Mouse (Mus musculus) limb, embryonic 14.5 days (tissue): ENCODE results near the gene Mrc2. TPM values are rescaled to one million over a fixed set of nuclear protein-coding genes. Genes with fewer than 3 reads are reported as not detected.
A peak's percentile ranks its signal among the peaks of the same experiment; 100 is the strongest.

Experiments used
- ATAC-seq: fragments of 200-750 bp; cut with Nextera tagmentation; 2 replicates; pipeline ENCODE4 v1.8.0; 2017; ENCODE audit warnings: low read depth, moderate number of reproducible peaks, moderate TSS enrichment; ENCODE audit not compliant: low FRiP score
- DNase-seq: peaks from one replicate; pipeline ENCODE4 v3.0.0-alpha.2; 2015; ENCODE audit warnings: low spot score
- H3K27ac ChIP-seq: fragments of 300-500 bp; sonication (generic); replicated peaks from 2 replicates; pipeline ENCODE4 v1.5.1; 2014; ENCODE audit warnings: low read depth, mild to moderate bottlenecking, low read length, moderate library complexity, mixed read lengths
- H3K27me3 ChIP-seq: fragments of 300-500 bp; sonication (generic); 2 replicates; pipeline ENCODE4 v1.6.1; 2014; ENCODE audit warnings: low read length, mixed read lengths; ENCODE audit not compliant: control insufficient read depth, insufficient read depth
- H3K36me3 ChIP-seq: fragments of 300-500 bp; sonication (generic); 2 replicates; pipeline ENCODE4 v1.6.1; 2014; ENCODE audit warnings: mild to moderate bottlenecking, low read length, moderate library complexity, mixed read lengths; ENCODE audit not compliant: control insufficient read depth, insufficient read depth
- H3K4me1 ChIP-seq: fragments of 300-500 bp; sonication (generic); 2 replicates; pipeline ENCODE4 v1.6.1; 2014; ENCODE audit warnings: antibody characterized with exemption, low read length, mixed read lengths; ENCODE audit not compliant: control insufficient read depth, insufficient read depth
- H3K4me2 ChIP-seq: fragments of 300-500 bp; sonication (generic); replicated peaks from 2 replicates; pipeline ENCODE4 v1.6.1; 2014; ENCODE audit warnings: low read depth, mild to moderate bottlenecking, low read length, moderate library complexity; ENCODE audit not compliant: severe bottlenecking
- H3K4me3 ChIP-seq: fragments of 300-500 bp; sonication (generic); replicated peaks from 2 replicates; pipeline ENCODE4 v1.5.1; 2014; ENCODE audit warnings: low read length
- H3K9ac ChIP-seq: fragments of 300-500 bp; sonication (generic); 2 replicates; pipeline ENCODE4 v1.6.1; 2014; ENCODE audit warnings: mild to moderate bottlenecking, low read depth, low read length, moderate library complexity; ENCODE audit not compliant: severe bottlenecking
- H3K9me3 ChIP-seq: fragments of 300-500 bp; sonication (generic); 2 replicates; pipeline ENCODE4 v1.6.1; 2016; ENCODE audit warnings: low read length; ENCODE audit not compliant: control insufficient read depth
- POLR2A ChIP-seq: fragments of 200-500 bp; IDR thresholded peaks from 2 replicates; pipeline ENCODE4 v1.8.0; 2012; ENCODE audit warnings: inconsistent platforms, mild to moderate bottlenecking, moderate library complexity, borderline replicate concordance; ENCODE audit not compliant: insufficient read depth, insufficient read length; ENCODE audit errors: extremely low read depth
- WGBS: fragments of 180-500 bp; shearing (Covaris S2); extraction: QIAGEN DNeasy Blood & Tissue Kit; methylation state at CpG from one replicate; pipeline ENCODE4 v1.1.7; 2014; 5-methylcytosine and 5-hydroxymethylcytosine counted together
- polyA plus RNA-seq, 2 experiments: library from polyadenylated mRNA; depleted of rRNA in 1 of 2; stranded (reverse) in 1 of 2; unstranded in 1 of 2; fragments of >200 nt; fragmentation: Nextera tagmentation in 1 of 2; extraction: Ambion mirVana in 1 of 2; gene quantifications; 2 replicates each; pipeline versions ENCODE4 v1.2.1 to v1.2.3; 2012 to 2014

Gene Mrc2
- polyA plus RNA-seq, 2 experiments, result 26.4 to 98.5 TPM

GRCm38 (mm10) chr11:105350643-105351042 lies 58.2 kb downstream of the Mrc2 start:
- H3K4me2 ChIP-seq, result no peak overlapping the region
- no peak overlapping the region for H3K9ac ChIP-seq
- no peak for DNase-seq
- H3K4me3 ChIP-seq, result no peak overlapping the region
- no peak for ATAC-seq
- no peak overlapping the region for H3K27ac ChIP-seq
- peaks cover 55% of the 10 kb centered on the region for H3K36me3 ChIP-seq
- no peaks in the 10 kb centered on the region for H3K9me3 ChIP-seq
- TF ChIP-seq POLR2A, result no peak
- H3K4me1 ChIP-seq, result peaks cover 20% of the 10 kb centered on the region
- H3K27me3 ChIP-seq, result no peaks in the 10 kb centered on the region
- WGBS, result 86% methylated on average over 7 of the region's 7 CpGs

- DNase-seq (no peak), ATAC-seq (no peak)
- Histone ChIP-seq H3K4me1 (peaks cover 20% of the 10 kb centered on the region), H3K4me3 (no peak overlapping the region), H3K27me3 (no peaks in the 10 kb centered on the region), H3K9me3 (no peaks in the 10 kb centered on the region), H3K9ac (no peak overlapping the region), H3K27ac (no peak overlapping the region), H3K4me2 (no peak overlapping the region), H3K36me3 (peaks cover 40% of the 10 kb centered on the region)
- TF ChIP-seq POLR2A, result no peak
- WGBS, result 77% methylated on average over 8 of the region's 8 CpGs
These were observed 59.7 kb downstream of the Mrc2 start for GRCm38 (mm10) chr11:105352152-105352551.

GRCm38 (mm10) chr11:105352954-105353890 lies 60.8 kb downstream of the Mrc2 start:
- Histone ChIP-seq H3K27ac (no peak overlapping the region), H3K9ac (no peak overlapping the region), H3K4me1 (peaks cover 20% of the 10 kb centered on the region), H3K27me3 (no peaks in the 10 kb centered on the region), H3K4me3 (no peak overlapping the region), H3K36me3 (peaks cover 30% of the 10 kb centered on the region), H3K4me2 (no peak overlapping the region), H3K9me3 (no peaks in the 10 kb centered on the region)
- ATAC-seq, result peak; percentile 14; the same call in 1 of the 2 replicates
- WGBS, result 50% methylated on average over 9 of the region's 9 CpGs
- no peak for TF ChIP-seq POLR2A
- DNase-seq, result no peak

GRCm38 (mm10) chr11:105353891-105354280 lies 61.4 kb downstream of the Mrc2 start:
- Histone ChIP-seq H3K36me3 (peaks cover 23% of the 10 kb centered on the region), H3K4me1 (peaks cover 20% of the 10 kb centered on the region), H3K27me3 (no peaks in the 10 kb centered on the region), H3K9ac (no peak overlapping the region), H3K4me2 (no peak overlapping the region), H3K9me3 (no peaks in the 10 kb centered on the region), H3K27ac (no peak overlapping the region), H3K4me3 (no peak overlapping the region)
- ATAC-seq, result no peak
- DNase-seq, result no peak
- 74% methylated on average over 4 of the region's 4 CpGs for WGBS
- no peak for TF ChIP-seq POLR2A

GRCm38 (mm10) chr11:105356301-105356700 lies 63.9 kb downstream of the Mrc2 start:
- DNase-seq, result no peak
- Histone ChIP-seq H3K27me3 (no peaks in the 10 kb centered on the region), H3K9ac (no peak overlapping the region), H3K4me1 (peaks cover 20% of the 10 kb centered on the region), H3K36me3 (no peaks in the 10 kb centered on the region), H3K27ac (no peak overlapping the region), H3K9me3 (no peaks in the 10 kb centered on the region), H3K4me3 (no peak overlapping the region), H3K4me2 (no peak overlapping the region)
- TF ChIP-seq POLR2A, result no peak
- 70% methylated on average over 7 of the region's 7 CpGs for WGBS
- ATAC-seq, result no peak
